ENCODE assay signal across 31 mouse cellular contexts in the genomic region with DNA sequence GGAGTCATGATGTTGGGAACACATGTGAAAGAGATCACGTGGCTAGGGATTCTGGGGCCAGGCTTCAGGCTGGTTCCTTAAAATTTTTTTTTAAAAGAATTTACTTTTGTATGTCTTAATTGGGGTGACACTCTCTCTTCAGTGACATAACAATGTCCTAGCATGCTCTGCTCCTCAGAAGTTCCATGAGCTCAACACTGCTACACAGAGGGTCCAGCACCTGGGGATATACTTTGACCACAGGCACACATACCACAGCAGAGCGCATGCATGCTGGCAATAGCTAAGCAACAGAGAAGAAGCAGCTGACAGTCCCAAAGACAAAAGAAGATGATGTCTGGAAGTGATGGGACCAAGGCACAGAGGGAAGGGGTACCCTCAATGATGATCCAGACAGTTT.
"Had no signal": no experiment of that assay in that cellular context is flagged by ENCODE, and none has a peak within 500 bp of the region (broad histone marks: within the 10 kb centered on the region; RNA-seq: fewer than 3 reads in every experiment).

No protein-coding gene starts in this region.

- H3K4me1 ChIP-seq: heart, embryonic 10.5 days; heart, embryonic 12.5 days; heart, embryonic 13.5 days; heart, embryonic 15.5 days; hindbrain, embryonic 10.5 days; hindbrain, embryonic 12.5 days; hindbrain, embryonic 13.5 days; hindbrain, embryonic 15.5 days; intestine, embryonic 15.5 days; kidney, embryonic 15.5 days had no signal

- H3K27ac ChIP-seq: heart, embryonic 10.5 days; heart, embryonic 13.5 days; heart, embryonic 15.5 days; hindbrain, embryonic 10.5 days; hindbrain, embryonic 12.5 days; hindbrain, embryonic 13.5 days; hindbrain, embryonic 14.5 days; hindbrain, embryonic 15.5 days; hindbrain, postnatal 0 days; intestine, embryonic 15.5 days; kidney, embryonic 15.5 days; kidney, postnatal 0 days; layer of hippocampus, adult 2 months; left cerebral cortex, adult 2 months had no signal

- DNase-seq: heart, postnatal 10 days; heart, postnatal 14 days; heart, postnatal 36 days; heart, postnatal 4 days; kidney, adult 11 months; kidney, adult 18-20 months; kidney, adult 2 months; kidney, adult 9 months; kidney, postnatal 10 days; kidney, postnatal 14 days; kidney, postnatal 25 days; kidney, postnatal 36 days; kidney, postnatal 4 days; layer of hippocampus, adult 9-11 months; layer of hippocampus, postnatal 36 days had no signal

- H3K4me2 ChIP-seq: heart, embryonic 11.5 days; heart, embryonic 12.5 days; heart, embryonic 13.5 days; heart, embryonic 15.5 days; hindbrain, embryonic 12.5 days; hindbrain, embryonic 13.5 days; hindbrain, embryonic 14.5 days; hindbrain, embryonic 15.5 days; intestine, embryonic 15.5 days; kidney, embryonic 15.5 days had no signal

- H3K36me3 ChIP-seq: heart, embryonic 10.5 days; heart, embryonic 12.5 days; heart, embryonic 13.5 days; heart, embryonic 15.5 days; hindbrain, embryonic 10.5 days; hindbrain, embryonic 12.5 days; hindbrain, embryonic 13.5 days; hindbrain, embryonic 15.5 days; intestine, embryonic 15.5 days; kidney, embryonic 15.5 days had no signal

- H3K27me3 ChIP-seq: heart, embryonic 12.5 days; heart, embryonic 13.5 days; heart, embryonic 15.5 days; hindbrain, embryonic 12.5 days; hindbrain, embryonic 13.5 days; hindbrain, embryonic 15.5 days; intestine, embryonic 15.5 days; kidney, embryonic 15.5 days had no signal

- H3K9me3 ChIP-seq: heart, embryonic 10.5 days; heart, embryonic 12.5 days; heart, embryonic 13.5 days; heart, embryonic 15.5 days; hindbrain, embryonic 10.5 days; hindbrain, embryonic 12.5 days; hindbrain, embryonic 13.5 days; hindbrain, embryonic 15.5 days; intestine, embryonic 15.5 days; kidney, embryonic 15.5 days had no signal

- H3K4me3 ChIP-seq: heart, embryonic 10.5 days; heart, embryonic 12.5 days; heart, embryonic 13.5 days; heart, embryonic 15.5 days; hindbrain, embryonic 10.5 days; hindbrain, embryonic 12.5 days; hindbrain, embryonic 13.5 days; hindbrain, embryonic 15.5 days; intestine, embryonic 15.5 days; kidney, embryonic 15.5 days; layer of hippocampus, adult 2 months; left cerebral cortex, adult 2 months had no signal

- H3K9ac ChIP-seq: heart, embryonic 12.5 days; heart, embryonic 13.5 days; heart, embryonic 15.5 days; hindbrain, embryonic 12.5 days; hindbrain, embryonic 13.5 days; hindbrain, embryonic 14.5 days; hindbrain, embryonic 15.5 days; intestine, embryonic 15.5 days; kidney, embryonic 15.5 days had no signal
